Mouse (Mus musculus) E14TG2a.4 (cell line): ENCODE data around the gene Trim25.

Experiments used
- H3K27me3 ChIP-seq: 2 replicates; pipeline ENCODE4 v1.6.1; 2014; ENCODE audit warnings: low read length, control low read depth; ENCODE audit not compliant: insufficient read depth
- H3K36me3 ChIP-seq: 2 replicates; pipeline ENCODE4 v1.6.1; 2014; ENCODE audit warnings: low read length, control low read depth; ENCODE audit not compliant: insufficient read depth
- H3K4me1 ChIP-seq: replicated peaks from 2 replicates; pipeline ENCODE4 v1.6.1; 2014; ENCODE audit warnings: low read depth, low read length, control low read depth
- H3K4me3 ChIP-seq: replicated peaks from 2 replicates; pipeline ENCODE4 v1.5.1; 2014; ENCODE audit warnings: mild to moderate bottlenecking, low read length
- H3K9me3 ChIP-seq: 2 replicates; pipeline ENCODE4 v1.6.1; 2014; ENCODE audit warnings: low read length, control low read depth
- CTCF ChIP-seq: conservative IDR thresholded peaks from 2 replicates; pipeline ENCODE4 v1.5.1; 2014; ENCODE audit warnings: low read length
- NANOG ChIP-seq: IDR thresholded peaks from 2 replicates; pipeline ENCODE4 v1.6.1; 2014; ENCODE audit warnings: borderline replicate concordance, low read length, mixed read lengths
- POU5F1 ChIP-seq: IDR thresholded peaks from 2 replicates; pipeline ENCODE4 v1.6.1; 2014; ENCODE audit warnings: low read length, borderline replicate concordance

Gene Trim25

DNA sequence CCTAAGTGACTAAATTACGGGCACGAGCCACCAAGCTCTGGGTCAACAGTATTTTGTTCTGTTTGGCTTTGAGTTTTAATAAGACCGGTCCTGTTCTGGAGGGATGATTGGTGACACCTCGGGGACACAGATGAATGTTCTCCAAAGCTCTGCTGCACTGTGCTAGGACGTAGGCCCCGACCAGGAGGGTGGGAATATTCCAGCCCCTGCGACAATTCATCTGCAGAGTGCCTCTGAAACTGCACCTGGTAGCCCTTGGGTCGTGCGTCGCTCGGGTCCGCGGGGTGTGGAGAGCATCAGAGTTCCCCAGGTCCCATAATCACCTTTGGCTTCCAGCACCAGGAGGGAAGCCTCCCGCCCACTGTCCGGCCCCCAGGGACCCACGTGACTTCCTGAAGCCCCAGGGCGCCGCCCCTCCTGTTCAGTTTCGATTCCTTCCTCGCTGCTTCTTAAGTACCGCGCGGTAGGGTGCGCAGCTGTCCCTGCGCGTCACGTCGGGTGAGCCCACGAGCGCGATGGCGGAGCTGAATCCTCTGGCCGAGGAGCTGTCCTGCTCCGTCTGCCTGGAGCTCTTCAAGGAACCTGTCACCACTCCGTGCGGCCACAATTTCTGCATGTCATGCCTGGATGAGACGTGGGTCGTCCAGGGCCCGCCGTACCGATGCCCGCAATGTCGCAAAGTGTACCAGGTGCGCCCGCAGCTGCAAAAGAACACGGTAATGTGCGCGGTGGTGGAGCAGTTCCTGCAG lies at the start of gene Trim25:
Gene Trim25, plus strand, starts transcription at position 403 of the 749 bp plus-strand sequence.
- no peaks in the 10 kb centered on the region for H3K9me3 ChIP-seq
- peaks cover 83% of the 10 kb centered on the region for H3K4me1 ChIP-seq
- no peaks in the 10 kb centered on the region for H3K27me3 ChIP-seq
- peaks cover 35% of the 10 kb centered on the region for H3K36me3 ChIP-seq
- TF ChIP-seq NANOG, result no peak
- peak within 1 kb of the TSS; percentile 96 for H3K4me3 ChIP-seq

- H3K9me3 ChIP-seq, result no peaks in the 10 kb centered on the region
- peaks cover 55% of the 10 kb centered on the region for H3K36me3 ChIP-seq
- H3K4me1 ChIP-seq, result peaks cover 72% of the 10 kb centered on the region
- no peaks in the 10 kb centered on the region for H3K27me3 ChIP-seq
- TF ChIP-seq POU5F1 (no peak), NANOG (no peak)
- H3K4me3 ChIP-seq, result peak overlapping the region; percentile 75
These were observed 49.2 kb upstream of the Trim25 start for GRCm38 (mm10) chr11:88949802-88950639.

DNA sequence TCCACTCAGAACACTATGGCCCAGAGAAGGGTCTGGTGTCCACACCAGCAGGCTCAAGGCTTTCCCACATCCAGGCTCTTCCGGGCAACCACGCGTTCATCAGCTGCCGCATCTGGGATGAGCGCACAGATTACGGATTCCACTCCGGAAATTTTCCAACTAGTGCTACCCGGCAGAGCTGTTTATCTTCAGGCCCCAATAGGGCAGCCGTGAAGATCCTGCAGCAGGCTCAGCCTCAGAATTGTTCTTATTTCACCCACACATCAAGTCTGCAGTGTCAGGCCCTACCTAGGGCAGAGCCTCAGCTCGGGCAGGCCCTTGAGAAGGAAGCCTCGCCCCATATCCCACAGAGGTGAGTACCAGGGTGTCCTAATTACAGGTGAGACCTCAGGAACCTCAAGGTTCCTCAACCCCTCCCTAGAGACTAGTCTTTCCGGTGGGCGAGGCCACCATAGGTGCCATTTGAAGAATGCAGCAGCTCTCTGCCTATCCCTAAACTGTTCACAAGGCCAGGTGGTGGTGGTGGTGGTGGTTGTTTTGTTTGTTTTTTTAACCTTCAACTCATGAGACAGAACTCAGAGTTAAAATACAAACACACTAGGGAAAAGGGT lies 48.4 kb upstream of the Trim25 start:
- peak overlapping the region; percentile 75 for H3K4me3 ChIP-seq
- H3K9me3 ChIP-seq, result no peaks in the 10 kb centered on the region
- peaks cover 51% of the 10 kb centered on the region for H3K36me3 ChIP-seq
- TF ChIP-seq POU5F1 (no peak), NANOG (no peak), CTCF (no peak)
- H3K4me1 ChIP-seq, result peaks cover 71% of the 10 kb centered on the region
- no peaks in the 10 kb centered on the region for H3K27me3 ChIP-seq

GRCm38 (mm10) chr11:88951576-88951975 lies 47.6 kb upstream of the Trim25 start:
- Histone ChIP-seq H3K4me1 (peaks cover 64% of the 10 kb centered on the region), H3K27me3 (no peaks in the 10 kb centered on the region), H3K36me3 (peaks cover 42% of the 10 kb centered on the region), H3K4me3 (no peak overlapping the region), H3K9me3 (no peaks in the 10 kb centered on the region)
- TF ChIP-seq CTCF (no peak), NANOG (no peak), POU5F1 (no peak)

DNA sequence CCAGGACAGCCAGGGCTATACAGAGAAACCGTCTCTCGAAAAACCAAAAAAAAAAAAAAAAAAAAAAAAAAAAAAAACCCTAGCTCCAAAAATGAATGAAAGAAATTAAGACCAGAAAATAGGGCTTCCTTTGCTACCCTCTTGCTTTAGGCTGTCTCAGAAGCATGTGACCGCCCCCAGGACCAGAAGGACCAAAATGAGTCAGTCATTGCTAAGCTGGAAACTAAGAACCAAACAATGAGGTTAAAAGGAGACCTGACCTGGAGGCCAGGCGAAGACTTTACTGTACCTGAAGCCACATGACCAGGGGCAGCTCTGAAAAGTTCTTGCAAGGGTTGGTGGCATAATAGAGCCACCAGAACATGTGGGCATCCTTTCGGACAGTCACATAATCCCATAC lies 47.1 kb upstream of the Trim25 start:
- Histone ChIP-seq H3K27me3 (no peaks in the 10 kb centered on the region), H3K4me1 (peaks cover 59% of the 10 kb centered on the region), H3K9me3 (no peaks in the 10 kb centered on the region), H3K36me3 (peaks cover 37% of the 10 kb centered on the region), H3K4me3 (peak overlapping the region; percentile 51)
- TF ChIP-seq NANOG (no peak), POU5F1 (no peak), CTCF (no peak)

DNA sequence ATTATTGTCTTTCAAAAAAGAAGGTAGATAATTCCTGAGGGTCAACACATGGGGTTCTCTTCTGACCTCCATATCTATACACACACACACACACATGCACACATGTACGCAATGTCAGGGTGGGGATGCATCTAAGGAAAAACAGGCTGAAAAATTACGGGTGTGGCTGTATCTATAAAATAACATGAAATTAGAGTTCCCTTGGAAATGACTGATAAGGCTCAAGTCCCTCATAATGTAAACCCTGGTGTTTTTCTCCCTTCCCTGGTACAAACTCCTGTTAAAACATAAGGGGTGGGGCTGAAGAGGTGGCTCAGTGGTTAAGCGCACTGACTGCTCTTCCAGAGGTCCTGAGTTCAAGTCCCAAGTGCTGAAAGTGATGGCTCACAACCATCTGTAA lies 45.6 kb upstream of the Trim25 start:
- Histone ChIP-seq H3K4me1 (peaks cover 50% of the 10 kb centered on the region), H3K4me3 (peak overlapping the region; percentile 26), H3K36me3 (peaks cover 31% of the 10 kb centered on the region), H3K9me3 (no peaks in the 10 kb centered on the region), H3K27me3 (no peaks in the 10 kb centered on the region)
- TF ChIP-seq POU5F1 (no peak), NANOG (no peak), CTCF (no peak)

- TF ChIP-seq CTCF (no peak), NANOG (no peak), POU5F1 (no peak)
- peak overlapping the region; percentile 84 for H3K4me3 ChIP-seq
- no peaks in the 10 kb centered on the region for H3K27me3 ChIP-seq
- peaks cover 22% of the 10 kb centered on the region for H3K36me3 ChIP-seq
- peaks cover 38% of the 10 kb centered on the region for H3K4me1 ChIP-seq
- H3K9me3 ChIP-seq, result no peaks in the 10 kb centered on the region
These were observed 44.4 kb upstream of the Trim25 start for GRCm38 (mm10) chr11:88954803-88955202.

GRCm38 (mm10) chr11:88955217-88955969 lies 43.8 kb upstream of the Trim25 start, which contains the start of gene Scpep1:
Gene Scpep1 (minus strand): TSS chr11:88955465.
- H3K9me3 ChIP-seq, result no peaks in the 10 kb centered on the region
- H3K4me3 ChIP-seq, result peak within 1 kb of the TSS; percentile 84
- no peaks in the 10 kb centered on the region for H3K27me3 ChIP-seq
- H3K36me3 ChIP-seq, result peaks cover 22% of the 10 kb centered on the region
- TF ChIP-seq POU5F1 (no peak), CTCF (peak; percentile 17; the same call in 1 of the 2 replicates)
- peaks cover 32% of the 10 kb centered on the region for H3K4me1 ChIP-seq
